Mouse (Mus musculus): Measurements from ENCODE around the gene Spatc1l. TPM values are rescaled to one million over a fixed set of nuclear protein-coding genes. Genes with fewer than 3 reads are reported as not detected.
A peak's percentile ranks its signal among the peaks of the same experiment; 100 is the strongest.

The Spatc1l gene
- polyA plus RNA-seq, 1 experiment from 2014 or later: not detected

DNA sequence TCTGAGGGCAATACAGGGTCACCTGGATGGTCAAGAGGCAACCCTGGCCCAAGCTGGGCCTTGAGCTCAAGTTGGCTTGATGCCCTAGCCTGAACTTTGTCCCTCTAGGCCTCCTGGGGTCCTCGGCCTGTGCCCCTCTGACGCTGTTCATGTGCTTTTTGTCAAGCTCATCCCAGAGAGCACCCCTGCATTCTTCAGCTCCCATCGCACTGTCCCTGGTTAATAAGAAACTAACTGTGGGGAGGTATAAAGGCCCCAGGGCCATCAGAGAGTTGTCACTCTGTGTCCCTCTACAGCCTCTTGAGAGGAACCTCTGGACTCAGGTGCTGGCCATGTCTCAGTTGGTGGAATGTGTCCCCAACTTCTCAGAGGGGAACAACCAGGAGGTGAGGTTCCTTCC, 13.3 kb downstream of the Spatc1l start, which contains the start of gene Ftcd:
Gene Ftcd, plus strand, starts transcription at position 275 of the 400 bp plus-strand sequence.
- no peak within 1 kb of the TSS for H3K4me3 ChIP-seq (ENCODE audit: low read depth, low read length)
- no peaks in the 10 kb centered on the region for H3K9me3 ChIP-seq (replicated peaks; ENCODE audit: control insufficient read depth, low read length)
- H3K4me1 ChIP-seq (ENCODE audit: control insufficient read depth, insufficient read depth, low read length): no peaks in the 10 kb centered on the region
- H3K4me2 ChIP-seq (ENCODE audit: low read length): no peak within 1 kb of the TSS
- DNase-seq (ENCODE audit: low spot score): no peak
- 87% methylated on average over 3 of the region's 3 CpGs for WGBS
- no peak within 1 kb of the TSS for H3K9ac ChIP-seq (ENCODE audit: low read length)
- H3K36me3 ChIP-seq (ENCODE audit: control insufficient read depth, insufficient read depth, low read length): no peaks in the 10 kb centered on the region
- no peaks in the 10 kb centered on the region for H3K27me3 ChIP-seq (replicated peaks; ENCODE audit: control insufficient read depth, insufficient read depth, low read length)
- ATAC-seq: no peak
- no peak within 1 kb of the TSS for H3K27ac ChIP-seq (ENCODE audit: low read depth, low read length)

DNA sequence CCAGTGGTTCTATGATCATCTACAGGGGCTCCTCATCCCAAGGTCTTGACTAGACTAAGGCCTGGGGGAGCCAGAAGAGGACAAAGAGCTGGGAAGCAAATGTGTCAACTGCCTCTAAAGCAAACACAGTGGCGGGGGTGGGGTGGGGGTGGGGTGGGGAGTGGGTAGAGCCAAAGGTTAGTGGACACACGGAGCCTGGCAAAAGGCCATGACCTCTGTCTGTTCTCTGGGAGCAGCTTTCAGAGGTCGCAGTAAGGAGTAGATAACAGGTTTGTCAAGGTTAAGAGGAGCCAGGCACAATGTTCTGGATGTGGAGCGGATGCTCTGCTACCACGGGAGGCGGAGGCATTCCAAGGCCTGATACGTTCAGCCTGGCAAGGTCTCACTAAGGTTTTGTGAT, 14.8 kb downstream of the Spatc1l start:
- ATAC-seq: no peak
- no peak overlapping the region for H3K4me3 ChIP-seq (ENCODE audit: low read depth, low read length)

DNA sequence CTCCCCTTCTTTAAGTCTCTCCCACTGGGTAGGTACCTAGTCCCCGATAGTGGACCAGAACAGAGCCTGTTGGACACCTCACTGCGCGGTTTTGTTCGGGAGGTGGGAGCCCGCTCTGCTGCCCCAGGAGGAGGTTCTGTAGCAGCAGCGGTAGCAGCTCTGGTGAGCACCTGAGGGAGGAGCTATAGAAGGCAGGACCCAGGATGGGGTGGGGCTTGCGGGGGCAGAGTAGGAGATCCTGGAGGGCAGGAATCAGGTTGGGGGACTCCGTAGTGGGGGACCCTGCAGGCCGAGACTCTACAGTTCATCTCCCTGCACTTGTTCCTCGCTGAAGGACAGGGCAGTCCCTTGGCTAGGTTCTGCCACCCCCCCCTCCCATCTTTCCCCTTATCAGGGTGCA, 22.1 kb downstream of the Spatc1l start:
- Histone ChIP-seq H3K9ac (ENCODE audit: low read length) (no peak overlapping the region), H3K27ac (ENCODE audit: low read depth, low read length) (no peak overlapping the region), H3K4me2 (ENCODE audit: low read length) (peak overlapping the region; percentile 21; the same call in 1 of the 2 replicates), H3K4me3 (ENCODE audit: low read depth, low read length) (no peak overlapping the region), H3K4me1 (ENCODE audit: control insufficient read depth, insufficient read depth, low read length) (no peaks in the 10 kb centered on the region), H3K27me3 (replicated peaks; ENCODE audit: control insufficient read depth, insufficient read depth, low read length) (no peaks in the 10 kb centered on the region), H3K36me3 (ENCODE audit: control insufficient read depth, insufficient read depth, low read length) (no peaks in the 10 kb centered on the region), H3K9me3 (replicated peaks; ENCODE audit: control insufficient read depth, low read length) (no peaks in the 10 kb centered on the region)
- ATAC-seq (no peak), DNase-seq (ENCODE audit: low spot score) (no peak)
- 9% methylated on average over 10 of the region's 10 CpGs for WGBS

More for the DNA sequence above, 14.8 kb downstream of the Spatc1l start:
- Histone ChIP-seq H3K27ac (ENCODE audit: low read depth, low read length) (no peak overlapping the region), H3K4me2 (ENCODE audit: low read length) (no peak overlapping the region), H3K9ac (ENCODE audit: low read length) (no peak overlapping the region), H3K36me3 (ENCODE audit: control insufficient read depth, insufficient read depth, low read length) (no peaks in the 10 kb centered on the region), H3K4me1 (ENCODE audit: control insufficient read depth, insufficient read depth, low read length) (no peaks in the 10 kb centered on the region), H3K27me3 (replicated peaks; ENCODE audit: control insufficient read depth, insufficient read depth, low read length) (no peaks in the 10 kb centered on the region), H3K9me3 (replicated peaks; ENCODE audit: control insufficient read depth, low read length) (no peaks in the 10 kb centered on the region)
- WGBS: 88% methylated on average over 7 of the region's 7 CpGs
- DNase-seq (ENCODE audit: low spot score): no peak

DNA sequence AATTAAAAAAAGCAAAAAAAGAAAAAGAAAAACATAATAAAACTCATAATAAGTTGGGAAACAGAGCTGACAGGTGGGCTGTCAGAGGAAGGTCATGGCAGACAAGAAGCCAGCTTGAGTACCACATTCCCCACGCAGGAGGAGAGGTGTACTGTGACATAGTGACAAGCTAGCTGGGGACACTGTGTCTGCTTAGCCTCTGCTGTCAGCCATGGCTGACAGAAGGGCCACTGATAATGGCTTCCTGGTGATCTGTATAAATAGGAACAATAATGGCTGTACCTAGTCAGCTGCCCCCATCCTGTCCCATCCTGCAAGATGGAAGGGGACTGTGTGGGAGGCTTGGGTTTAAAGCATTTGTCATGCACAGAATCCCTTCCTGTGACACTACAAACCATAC, 24.1 kb downstream of the Spatc1l start:
- no peak overlapping the region for H3K4me3 ChIP-seq (ENCODE audit: low read depth, low read length)
- no peak overlapping the region for H3K27ac ChIP-seq (ENCODE audit: low read depth, low read length)
- no peak overlapping the region for H3K9ac ChIP-seq (ENCODE audit: low read length)
- no peaks in the 10 kb centered on the region for H3K4me1 ChIP-seq (ENCODE audit: control insufficient read depth, insufficient read depth, low read length)
- no peak for ATAC-seq
- 70% methylated on average over 1 of the region's 1 CpGs for WGBS
- no peak overlapping the region for H3K4me2 ChIP-seq (ENCODE audit: low read length)
- no peaks in the 10 kb centered on the region for H3K36me3 ChIP-seq (ENCODE audit: control insufficient read depth, insufficient read depth, low read length)
- no peaks in the 10 kb centered on the region for H3K9me3 ChIP-seq (replicated peaks; ENCODE audit: control insufficient read depth, low read length)
- H3K27me3 ChIP-seq (replicated peaks; ENCODE audit: control insufficient read depth, insufficient read depth, low read length): no peaks in the 10 kb centered on the region
- no peak for DNase-seq (ENCODE audit: low spot score)

- H3K4me1 ChIP-seq (ENCODE audit: control insufficient read depth, insufficient read depth, low read length): no peaks in the 10 kb centered on the region
- no peaks in the 10 kb centered on the region for H3K9me3 ChIP-seq (replicated peaks; ENCODE audit: control insufficient read depth, low read length)
- H3K27ac ChIP-seq (ENCODE audit: low read depth, low read length): no peak overlapping the region
- no peak overlapping the region for H3K9ac ChIP-seq (ENCODE audit: low read length)
- 86% methylated on average over 11 of the region's 11 CpGs for WGBS
- H3K4me3 ChIP-seq (ENCODE audit: low read depth, low read length): no peak overlapping the region
- H3K27me3 ChIP-seq (replicated peaks; ENCODE audit: control insufficient read depth, insufficient read depth, low read length): no peaks in the 10 kb centered on the region
- H3K4me2 ChIP-seq (ENCODE audit: low read length): no peak overlapping the region
- DNase-seq (ENCODE audit: low spot score) (no peak), ATAC-seq (no peak)
- no peaks in the 10 kb centered on the region for H3K36me3 ChIP-seq (ENCODE audit: control insufficient read depth, insufficient read depth, low read length)
Measured at GRCm38 (mm10) chr10:76590197-76590596, 28.1 kb downstream of the Spatc1l start.

DNA sequence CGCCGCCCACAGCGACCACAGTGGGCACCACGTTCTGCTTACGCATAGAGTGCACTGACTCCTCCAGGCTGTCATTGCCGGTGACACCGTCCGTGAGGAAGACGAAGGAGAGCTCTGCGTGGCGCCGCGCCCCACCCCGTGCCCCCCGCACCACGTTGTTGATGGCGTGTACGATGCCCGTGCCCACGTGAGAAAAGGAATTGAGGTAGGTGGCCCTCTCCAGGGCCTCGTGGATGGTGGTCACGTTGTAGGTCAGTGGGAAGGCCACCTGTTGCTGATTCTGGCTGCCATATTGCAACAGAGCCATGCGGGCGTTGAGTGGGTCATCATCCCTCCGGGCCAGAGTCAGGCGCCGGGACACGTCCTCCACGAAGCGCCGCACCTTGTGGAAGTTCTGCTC, 34.3 kb downstream of the Spatc1l start:
- H3K27me3 ChIP-seq (replicated peaks; ENCODE audit: control insufficient read depth, insufficient read depth, low read length): no peaks in the 10 kb centered on the region
- H3K4me3 ChIP-seq (ENCODE audit: low read depth, low read length): no peak overlapping the region
- no peak overlapping the region for H3K9ac ChIP-seq (ENCODE audit: low read length)
- H3K4me2 ChIP-seq (ENCODE audit: low read length): no peak overlapping the region
- DNase-seq (ENCODE audit: low spot score): no peak
- 93% methylated on average over 31 of the region's 31 CpGs for WGBS
- H3K9me3 ChIP-seq (replicated peaks; ENCODE audit: control insufficient read depth, low read length): no peaks in the 10 kb centered on the region
- H3K36me3 ChIP-seq (ENCODE audit: control insufficient read depth, insufficient read depth, low read length): no peaks in the 10 kb centered on the region
- H3K27ac ChIP-seq (ENCODE audit: low read depth, low read length): no peak overlapping the region
- no peak for ATAC-seq
- H3K4me1 ChIP-seq (ENCODE audit: control insufficient read depth, insufficient read depth, low read length): no peaks in the 10 kb centered on the region

- H3K27me3 ChIP-seq (replicated peaks; ENCODE audit: control insufficient read depth, insufficient read depth, low read length): no peaks in the 10 kb centered on the region
- H3K9ac ChIP-seq (ENCODE audit: low read length): no peak overlapping the region
- H3K4me1 ChIP-seq (ENCODE audit: control insufficient read depth, insufficient read depth, low read length): no peaks in the 10 kb centered on the region
- no peak overlapping the region for H3K4me2 ChIP-seq (ENCODE audit: low read length)
- no peaks in the 10 kb centered on the region for H3K36me3 ChIP-seq (ENCODE audit: control insufficient read depth, insufficient read depth, low read length)
- no peak overlapping the region for H3K27ac ChIP-seq (ENCODE audit: low read depth, low read length)
- DNase-seq (ENCODE audit: low spot score) (no peak), ATAC-seq (no peak)
- H3K4me3 ChIP-seq (ENCODE audit: low read depth, low read length): no peak overlapping the region
- 94% methylated on average over 3 of the region's 3 CpGs for WGBS
- H3K9me3 ChIP-seq (replicated peaks; ENCODE audit: control insufficient read depth, low read length): no peaks in the 10 kb centered on the region
Measured at GRCm38 (mm10) chr10:76602690-76603089, 40.6 kb downstream of the Spatc1l start.

DNA sequence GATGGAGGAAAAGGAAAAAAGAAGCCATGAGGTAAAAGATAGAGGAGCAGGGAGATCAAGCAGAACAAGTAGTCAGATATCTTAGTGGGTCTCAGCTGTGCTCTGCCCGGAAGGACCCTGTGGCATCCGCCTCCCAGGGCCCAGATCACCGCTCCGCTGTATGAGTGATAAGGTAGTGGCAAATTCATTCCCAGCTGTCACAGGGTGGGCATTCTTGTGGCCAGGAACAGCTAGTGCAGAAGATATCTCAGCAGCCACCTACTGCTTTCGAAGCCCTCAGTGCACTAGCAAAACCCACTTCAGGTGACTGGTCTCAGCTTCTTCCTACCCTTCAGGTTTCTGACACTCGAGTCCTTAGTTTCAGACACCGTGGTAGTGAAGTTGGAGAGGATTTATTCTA, 50.4 kb downstream of the Spatc1l start:
- H3K4me2 ChIP-seq (ENCODE audit: low read length): no peak overlapping the region
- 93% methylated on average over 7 of the region's 7 CpGs for WGBS
- no peak overlapping the region for H3K9ac ChIP-seq (ENCODE audit: low read length)
- DNase-seq (ENCODE audit: low spot score): no peak
- H3K4me3 ChIP-seq (ENCODE audit: low read depth, low read length): no peak overlapping the region
- no peak for ATAC-seq
- no peak overlapping the region for H3K27ac ChIP-seq (ENCODE audit: low read depth, low read length)
- H3K4me1 ChIP-seq (ENCODE audit: control insufficient read depth, insufficient read depth, low read length): no peaks in the 10 kb centered on the region
- no peaks in the 10 kb centered on the region for H3K27me3 ChIP-seq (replicated peaks; ENCODE audit: control insufficient read depth, insufficient read depth, low read length)
- H3K36me3 ChIP-seq (ENCODE audit: control insufficient read depth, insufficient read depth, low read length): no peaks in the 10 kb centered on the region
- no peaks in the 10 kb centered on the region for H3K9me3 ChIP-seq (replicated peaks; ENCODE audit: control insufficient read depth, low read length)
